Mouse (Mus musculus): ENCODE data around the gene Gmfg.

Gene Gmfg

GRCm38 (mm10) chr7:28436932-28437570 lies at the start of gene Gmfg:
Gene Gmfg, plus strand, starts transcription at chr7:28437447.
- peak; percentile 67 for DNase-seq (ENCODE audit: low spot score)

GRCm38 (mm10) chr7:28390331-28390730 lies 46.9 kb upstream of the Gmfg start:
- no peak for DNase-seq (ENCODE audit: low spot score)

GRCm38 (mm10) chr7:28392429-28393271 lies 44.6 kb upstream of the Gmfg start, which contains the start of the genes Med29 and Paf1:
Gene Med29, minus strand, starts transcription at chr7:28392708.
Gene Paf1, plus strand, starts transcription at chr7:28392951.
- DNase-seq (ENCODE audit: low spot score), result peak; percentile 98

- DNase-seq (ENCODE audit: low spot score), result no peak
These were observed 43.8 kb upstream of the Gmfg start for GRCm38 (mm10) chr7:28393272-28393951.

GRCm38 (mm10) chr7:28395425-28395824 lies 41.8 kb upstream of the Gmfg start:
- no peak for DNase-seq (ENCODE audit: low spot score)

GRCm38 (mm10) chr7:28398000-28398399 lies 39.2 kb upstream of the Gmfg start:
- no peak for DNase-seq (ENCODE audit: low spot score)

GRCm38 (mm10) chr7:28398696-28399340 lies 38.4 kb upstream of the Gmfg start:
- no peak for DNase-seq (ENCODE audit: low spot score)

GRCm38 (mm10) chr7:28401030-28401429 lies 36.2 kb upstream of the Gmfg start:
- DNase-seq (ENCODE audit: low spot score), result no peak

- DNase-seq (ENCODE audit: low spot score), result no peak
These were observed 35.3 kb upstream of the Gmfg start for GRCm38 (mm10) chr7:28401942-28402341.

GRCm38 (mm10) chr7:28410841-28411475 lies 26.3 kb upstream of the Gmfg start:
- DNase-seq (ENCODE audit: low spot score), result no peak

GRCm38 (mm10) chr7:28412826-28413225 lies 24.4 kb upstream of the Gmfg start:
- no peak for DNase-seq (ENCODE audit: low spot score)

- no peak for DNase-seq (ENCODE audit: low spot score)
These were observed 19.9 kb upstream of the Gmfg start for GRCm38 (mm10) chr7:28417368-28417767.

- no peak for DNase-seq (ENCODE audit: low spot score)
These were observed 19.1 kb upstream of the Gmfg start for GRCm38 (mm10) chr7:28418096-28418670.

- DNase-seq (ENCODE audit: low spot score), result no peak
These were observed 17.8 kb upstream of the Gmfg start for GRCm38 (mm10) chr7:28419416-28419815.

- DNase-seq (ENCODE audit: low spot score), result no peak
These were observed 14.2 kb upstream of the Gmfg start for GRCm38 (mm10) chr7:28423018-28423417.

GRCm38 (mm10) chr7:28427738-28428137 lies 9.5 kb upstream of the Gmfg start:
- DNase-seq (ENCODE audit: low spot score), result no peak

GRCm38 (mm10) chr7:28430512-28430911 lies 6.7 kb upstream of the Gmfg start:
- no peak for DNase-seq (ENCODE audit: low spot score)

- no peak for DNase-seq (ENCODE audit: low spot score)
These were observed 5.0 kb upstream of the Gmfg start for GRCm38 (mm10) chr7:28432252-28432651.

- no peak for DNase-seq (ENCODE audit: low spot score)
These were observed 1.5 kb upstream of the Gmfg start for GRCm38 (mm10) chr7:28435660-28436259.

GRCm38 (mm10) chr7:28436271-28436904 lies 859 bp upstream of the Gmfg start:
- DNase-seq (ENCODE audit: low spot score), result peak; percentile 100

Measured in left cerebral cortex, adult 11 months (tissue).